Mouse (Mus musculus) G1E (cell line): Measurements from ENCODE around the gene Dhx38.

ENCODE experiments used
- CTCF ChIP-seq: IDR thresholded peaks from 2 replicates; pipeline ENCODE4 v1.5.1; 2012; ENCODE audit warnings: low read depth, low read length, inconsistent platforms, mixed read lengths
- POLR2AphosphoS5 ChIP-seq: IDR thresholded peaks from 2 replicates; pipeline ENCODE4 v1.6.1; 2012; ENCODE audit warnings: low read depth, low read length, inconsistent platforms; ENCODE audit not compliant: insufficient replicate concordance
- TAL1 ChIP-seq: conservative IDR thresholded peaks from 2 replicates; pipeline ENCODE4 v1.6.1; 2012; ENCODE audit warnings: low read depth, low read length, inconsistent platforms, mixed read lengths

DNA sequence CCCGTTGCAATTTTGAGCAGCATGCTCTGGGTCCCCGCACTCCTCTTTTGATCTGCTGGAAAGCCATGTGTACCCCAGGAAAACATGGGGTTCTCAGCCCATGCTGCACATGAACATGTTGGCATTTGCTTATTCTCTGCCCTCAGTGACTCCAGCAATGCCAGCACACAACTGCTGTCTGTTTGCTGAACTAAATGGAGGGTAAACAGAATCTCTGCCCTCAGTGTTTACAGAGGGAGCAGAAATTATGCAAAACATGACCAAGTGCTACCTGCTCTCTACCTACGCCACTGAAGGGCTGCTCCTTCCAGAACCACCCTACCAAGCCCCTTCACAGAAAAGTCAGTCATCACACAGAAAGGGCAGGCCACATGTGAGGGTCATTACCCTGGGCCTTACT lies 19.2 kb upstream of the Dhx38 start:
- TF ChIP-seq CTCF, result no peak
- TF ChIP-seq TAL1, result no peak
- no peak for TF ChIP-seq POLR2AphosphoS5
